Mouse (Mus musculus) limb, embryonic 12.5 days (tissue): ENCODE data around the gene N4bp3. TPM values are rescaled to one million over a fixed set of nuclear protein-coding genes. Genes with fewer than 3 reads are reported as not detected.
"Not testable (repeated sequence)": the region's sequence is repeated elsewhere in the genome, so short reads cannot be mapped to it uniquely, and the experiment has no call there.

Source experiments
- ATAC-seq: fragments of 200-750 bp; cut with Nextera tagmentation; 2 replicates; pipeline ENCODE4 v1.8.0; 2017; ENCODE audit warnings: low read depth, moderate TSS enrichment; ENCODE audit not compliant: insufficient number of reproducible peaks, insufficient read depth, low FRiP score, low TSS enrichment
- H3K27ac ChIP-seq: fragments of 300-500 bp; sonication (generic); 2 replicates; pipeline ENCODE4 v1.5.1; 2016; ENCODE audit warnings: mild to moderate bottlenecking, moderate library complexity
- H3K27me3 ChIP-seq: fragments of 300-500 bp; sonication (generic); 2 replicates; pipeline ENCODE4 v1.6.1; 2016; ENCODE audit warnings: mild to moderate bottlenecking, moderate library complexity
- H3K36me3 ChIP-seq: fragments of 300-500 bp; sonication (generic); 2 replicates; pipeline ENCODE4 v1.6.1; 2016; ENCODE audit warnings: mild to moderate bottlenecking, moderate library complexity
- H3K4me1 ChIP-seq: fragments of 300-500 bp; sonication (generic); replicated peaks from 2 replicates; pipeline ENCODE4 v1.6.1; 2016
- H3K4me2 ChIP-seq: fragments of 300-500 bp; sonication (generic); 2 replicates; pipeline ENCODE4 v1.6.1; 2016; ENCODE audit warnings: mild to moderate bottlenecking, moderate library complexity
- H3K4me3 ChIP-seq: fragments of 300-500 bp; sonication (generic); replicated peaks from 2 replicates; pipeline ENCODE4 v1.5.1; 2016; ENCODE audit warnings: mild to moderate bottlenecking
- H3K9ac ChIP-seq: fragments of 300-500 bp; sonication (generic); replicated peaks from 2 replicates; pipeline ENCODE4 v1.6.1; 2016; ENCODE audit warnings: mild to moderate bottlenecking, moderate library complexity
- H3K9me3 ChIP-seq: fragments of 300-500 bp; sonication (generic); 2 replicates; pipeline ENCODE4 v1.6.1; 2016; ENCODE audit warnings: mild to moderate bottlenecking, moderate library complexity
- WGBS: fragments of 180-500 bp; shearing (Covaris S2); methylation state at CpG from one replicate; pipeline ENCODE4 v1.1.7; 2016; 5-methylcytosine and 5-hydroxymethylcytosine counted together
- polyA plus RNA-seq: library from polyadenylated mRNA; unstranded; fragments of >200 nt; fragmentation: Nextera tagmentation; extraction: Ambion mirVana; gene quantifications from 2 replicates; pipeline ENCODE4 v1.2.1, GENCODE M21; 2016

The N4bp3 gene
- polyA plus RNA-seq, 1 experiment from 2014 or later, result 28.0 TPM

- 43% methylated on average over 7 of the region's 7 CpGs for WGBS
- Histone ChIP-seq H3K27ac (peak overlapping the region; percentile 80), H3K4me3 (peak overlapping the region; percentile 37), H3K36me3 (no peaks in the 10 kb centered on the region), H3K27me3 (no peaks in the 10 kb centered on the region), H3K9ac (peak overlapping the region; percentile 57), H3K4me1 (peaks cover 13% of the 10 kb centered on the region), H3K4me2 (peak overlapping the region; percentile 69), H3K9me3 (no peaks in the 10 kb centered on the region)
- ATAC-seq, result no peak
Measured at GRCm38 (mm10) chr11:51615129-51615528, 35.5 kb downstream of the N4bp3 start.

- no peaks in the 10 kb centered on the region for H3K9me3 ChIP-seq
- whole genome bisulfite sequencing, result 84% methylated on average over 8 of the region's 8 CpGs
- H3K4me2 ChIP-seq, result no peak overlapping the region
- no peak overlapping the region for H3K4me3 ChIP-seq
- no peaks in the 10 kb centered on the region for H3K27me3 ChIP-seq
- no peak for ATAC-seq
- H3K36me3 ChIP-seq, result no peaks in the 10 kb centered on the region
- peaks cover 11% of the 10 kb centered on the region for H3K4me1 ChIP-seq
- no peak overlapping the region for H3K27ac ChIP-seq
- no peak overlapping the region for H3K9ac ChIP-seq
Measured at GRCm38 (mm10) chr11:51614256-51614655, 36.4 kb downstream of the N4bp3 start.

- H3K27me3 ChIP-seq, H3K4me2 ChIP-seq, H3K36me3 ChIP-seq, ATAC-seq, H3K27ac ChIP-seq, H3K9me3 ChIP-seq, H3K9ac ChIP-seq, H3K4me3 ChIP-seq: not testable (repeated sequence)
- WGBS, result 86% methylated on average over 5 of the region's 5 CpGs
- peaks cover 13% of the 10 kb centered on the region for H3K4me1 ChIP-seq
Measured at GRCm38 (mm10) chr11:51609940-51610339, 40.7 kb downstream of the N4bp3 start.

- H3K9ac ChIP-seq, result no peak overlapping the region
- ATAC-seq, result no peak
- H3K9me3 ChIP-seq, result no peaks in the 10 kb centered on the region
- no peak overlapping the region for H3K4me3 ChIP-seq
- H3K4me2 ChIP-seq, result no peak overlapping the region
- no peak overlapping the region for H3K27ac ChIP-seq
- H3K36me3 ChIP-seq, result peaks cover 12% of the 10 kb centered on the region
- 90% methylated on average over 3 of the region's 3 CpGs for WGBS
- H3K4me1 ChIP-seq, result peaks cover 17% of the 10 kb centered on the region
- H3K27me3 ChIP-seq, result no peaks in the 10 kb centered on the region
Measured at GRCm38 (mm10) chr11:51609266-51609909, 41.3 kb downstream of the N4bp3 start.

- peak; percentile 62 for ATAC-seq
- H3K4me2 ChIP-seq, result peak overlapping the region; percentile 72
- peaks cover 38% of the 10 kb centered on the region for H3K4me1 ChIP-seq
- H3K9me3 ChIP-seq, result no peaks in the 10 kb centered on the region
- 10% methylated on average over 15 of the region's 15 CpGs for WGBS
- peak overlapping the region; percentile 100 for H3K4me3 ChIP-seq
- peak overlapping the region; percentile 100 for H3K9ac ChIP-seq
- peak overlapping the region; percentile 97 for H3K27ac ChIP-seq
- no peaks in the 10 kb centered on the region for H3K27me3 ChIP-seq
- peaks cover 34% of the 10 kb centered on the region for H3K36me3 ChIP-seq
Measured at GRCm38 (mm10) chr11:51607096-51607738, 43.4 kb downstream of the N4bp3 start.

GRCm38 (mm10) chr11:51606447-51607095 lies 44.1 kb downstream of the N4bp3 start, which contains the start of gene Hnrnpab:
Gene Hnrnpab, minus strand, starts transcription at chr11:51606847.
- under 1% methylated on average over 86 of the region's 91 CpGs for WGBS
- ATAC-seq, result peak; percentile 94

GRCm38 (mm10) chr11:51605602-51606446 lies 44.8 kb downstream of the N4bp3 start:
- Histone ChIP-seq H3K4me1 (peaks cover 51% of the 10 kb centered on the region), H3K4me3 (peak overlapping the region; percentile 100), H3K9me3 (no peaks in the 10 kb centered on the region), H3K4me2 (peak overlapping the region; percentile 91), H3K27ac (peak overlapping the region; percentile 97), H3K36me3 (peaks cover 48% of the 10 kb centered on the region), H3K9ac (peak overlapping the region; percentile 100), H3K27me3 (no peaks in the 10 kb centered on the region)
- peak; percentile 79 for ATAC-seq
- under 1% methylated on average over 79 of the region's 81 CpGs for WGBS

More at GRCm38 (mm10) chr11:51606447-51607095, 44.1 kb downstream of the N4bp3 start, which contains the start of gene Hnrnpab:
- peaks cover 40% of the 10 kb centered on the region for H3K36me3 ChIP-seq
- H3K9ac ChIP-seq, result peak within 1 kb of the TSS; percentile 100
- peak within 1 kb of the TSS; percentile 100 for H3K4me3 ChIP-seq
- H3K27ac ChIP-seq, result peak within 1 kb of the TSS; percentile 97
- H3K4me1 ChIP-seq, result peaks cover 44% of the 10 kb centered on the region
- no peaks in the 10 kb centered on the region for H3K9me3 ChIP-seq
- peak within 1 kb of the TSS; percentile 91 for H3K4me2 ChIP-seq
- no peaks in the 10 kb centered on the region for H3K27me3 ChIP-seq

- H3K27me3 ChIP-seq, result no peaks in the 10 kb centered on the region
- H3K27ac ChIP-seq, result no peak overlapping the region
- H3K4me3 ChIP-seq, result no peak overlapping the region
- 97% methylated on average over 3 of the region's 3 CpGs for WGBS
- H3K9me3 ChIP-seq, result no peaks in the 10 kb centered on the region
- H3K4me2 ChIP-seq, result no peak overlapping the region; the same call in 1 of the 2 replicates
- peaks cover 83% of the 10 kb centered on the region for H3K36me3 ChIP-seq
- ATAC-seq, result no peak
- no peak overlapping the region; the same call in 1 of the 2 replicates for H3K9ac ChIP-seq
- peaks cover 46% of the 10 kb centered on the region for H3K4me1 ChIP-seq
Measured at GRCm38 (mm10) chr11:51602253-51602652, 48.4 kb downstream of the N4bp3 start.

- Histone ChIP-seq H3K9me3 (no peaks in the 10 kb centered on the region), H3K4me3 (no peak overlapping the region), H3K36me3 (peaks cover 100% of the 10 kb centered on the region), H3K27me3 (no peaks in the 10 kb centered on the region), H3K27ac (no peak overlapping the region), H3K4me2 (no peak overlapping the region), H3K4me1 (peaks cover 16% of the 10 kb centered on the region), H3K9ac (no peak overlapping the region)
- 87% methylated on average over 2 of the region's 2 CpGs for WGBS
- no peak for ATAC-seq
Measured at GRCm38 (mm10) chr11:51597553-51597952, 53.1 kb downstream of the N4bp3 start.

- Histone ChIP-seq H3K36me3 (peaks cover 100% of the 10 kb centered on the region), H3K4me3 (no peak overlapping the region), H3K9me3 (no peaks in the 10 kb centered on the region), H3K27ac (no peak overlapping the region), H3K4me2 (no peak overlapping the region), H3K4me1 (no peaks in the 10 kb centered on the region), H3K27me3 (no peaks in the 10 kb centered on the region), H3K9ac (no peak overlapping the region)
- WGBS, result 88% methylated on average over 1 of the region's 1 CpGs
- ATAC-seq, result no peak
Measured at GRCm38 (mm10) chr11:51595459-51596083, 55.1 kb downstream of the N4bp3 start.
